Mouse (Mus musculus): ENCODE measurements at regions not wholly inside any gene's neighbourhood (a gene's known extent, or its start where the extent isn't known, plus 50 kb on each side); places are given as distances from the start of the nearest gene placed in this dataset.

GRCm38 (mm10) chr7:68886173-68886572, 137.1 kb upstream of the Arrdc4 start:
- TF ChIP-seq POLR2A (IDR thresholded peaks at IDR 0.05; ENCODE audit: borderline replicate concordance, extremely low read depth, insufficient read depth, insufficient read length): no peak
- Histone ChIP-seq H3K27me3 (ENCODE audit: control insufficient read depth, insufficient read depth, low read length) (no peaks in the 10 kb centered on the region), H3K9me3 (ENCODE audit: control insufficient read depth, low read length) (no peaks in the 10 kb centered on the region), H3K36me3 (ENCODE audit: control insufficient read depth, insufficient read depth, low read length) (no peaks in the 10 kb centered on the region), H3K4me3 (replicated peaks; ENCODE audit: low read length) (no peak overlapping the region), H3K4me1 (ENCODE audit: control insufficient read depth, insufficient read depth, low read length) (no peaks in the 10 kb centered on the region), H3K4me2 (replicated peaks; ENCODE audit: low read depth, low read length, severe bottlenecking) (no peak overlapping the region), H3K27ac (replicated peaks; ENCODE audit: low read depth, low read length) (no peak overlapping the region), H3K9ac (ENCODE audit: low read depth, low read length, severe bottlenecking) (no peak overlapping the region)
- no peak for ATAC-seq (ENCODE audit: low FRiP score, low read depth)
- DNase-seq (ENCODE audit: low spot score): no peak

GRCm38 (mm10) chr7:68873008-68873407, 124.0 kb upstream of the Arrdc4 start:
- no peak for ATAC-seq (ENCODE audit: low FRiP score, low read depth)
- no peak for DNase-seq (ENCODE audit: low spot score)
- 44% methylated on average over 5 of the region's 5 CpGs for WGBS

GRCm38 (mm10) chr7:68864322-68865031, 115.4 kb upstream of the Arrdc4 start:
- Histone ChIP-seq H3K27me3 (ENCODE audit: control insufficient read depth, insufficient read depth, low read length) (no peaks in the 10 kb centered on the region), H3K9me3 (ENCODE audit: control insufficient read depth, low read length) (no peaks in the 10 kb centered on the region), H3K9ac (ENCODE audit: low read depth, low read length, severe bottlenecking) (no peak overlapping the region), H3K4me1 (ENCODE audit: control insufficient read depth, insufficient read depth, low read length) (no peaks in the 10 kb centered on the region), H3K36me3 (ENCODE audit: control insufficient read depth, insufficient read depth, low read length) (no peaks in the 10 kb centered on the region), H3K27ac (replicated peaks; ENCODE audit: low read depth, low read length) (no peak overlapping the region), H3K4me2 (replicated peaks; ENCODE audit: low read depth, low read length, severe bottlenecking) (no peak overlapping the region), H3K4me3 (replicated peaks; ENCODE audit: low read length) (no peak overlapping the region)
- no peak for TF ChIP-seq POLR2A (IDR thresholded peaks at IDR 0.05; ENCODE audit: borderline replicate concordance, extremely low read depth, insufficient read depth, insufficient read length)
- DNase-seq (ENCODE audit: low spot score) (no peak), ATAC-seq (ENCODE audit: low FRiP score, low read depth) (no peak)
- 23% methylated on average over 7 of the region's 7 CpGs for WGBS

More at GRCm38 (mm10) chr7:68873008-68873407, 124.0 kb upstream of the Arrdc4 start:
- no peaks in the 10 kb centered on the region for H3K36me3 ChIP-seq (ENCODE audit: control insufficient read depth, insufficient read depth, low read length)
- no peak overlapping the region for H3K4me3 ChIP-seq (replicated peaks; ENCODE audit: low read length)
- no peak overlapping the region for H3K4me2 ChIP-seq (replicated peaks; ENCODE audit: low read depth, low read length, severe bottlenecking)
- no peak overlapping the region for H3K27ac ChIP-seq (replicated peaks; ENCODE audit: low read depth, low read length)
- H3K9ac ChIP-seq (ENCODE audit: low read depth, low read length, severe bottlenecking): no peak overlapping the region
- H3K4me1 ChIP-seq (ENCODE audit: control insufficient read depth, insufficient read depth, low read length): no peaks in the 10 kb centered on the region
- no peaks in the 10 kb centered on the region for H3K9me3 ChIP-seq (ENCODE audit: control insufficient read depth, low read length)
- no peaks in the 10 kb centered on the region for H3K27me3 ChIP-seq (ENCODE audit: control insufficient read depth, insufficient read depth, low read length)
- no peak for TF ChIP-seq POLR2A (IDR thresholded peaks at IDR 0.05; ENCODE audit: borderline replicate concordance, extremely low read depth, insufficient read depth, insufficient read length)

GRCm38 (mm10) chr7:68858471-68859210, 109.6 kb upstream of the Arrdc4 start:
- no peak for TF ChIP-seq POLR2A (IDR thresholded peaks at IDR 0.05; ENCODE audit: borderline replicate concordance, extremely low read depth, insufficient read depth, insufficient read length)
- 46% methylated on average over 2 of the region's 2 CpGs for WGBS
- Histone ChIP-seq H3K4me3 (replicated peaks; ENCODE audit: low read length) (no peak overlapping the region), H3K9ac (ENCODE audit: low read depth, low read length, severe bottlenecking) (no peak overlapping the region), H3K27me3 (ENCODE audit: control insufficient read depth, insufficient read depth, low read length) (no peaks in the 10 kb centered on the region), H3K27ac (replicated peaks; ENCODE audit: low read depth, low read length) (no peak overlapping the region), H3K4me2 (replicated peaks; ENCODE audit: low read depth, low read length, severe bottlenecking) (no peak overlapping the region), H3K36me3 (ENCODE audit: control insufficient read depth, insufficient read depth, low read length) (no peaks in the 10 kb centered on the region), H3K9me3 (ENCODE audit: control insufficient read depth, low read length) (no peaks in the 10 kb centered on the region), H3K4me1 (ENCODE audit: control insufficient read depth, insufficient read depth, low read length) (peaks cover 8% of the 10 kb centered on the region; the same call in 1 of the 2 replicates)
- ATAC-seq (ENCODE audit: low FRiP score, low read depth) (no peak), DNase-seq (ENCODE audit: low spot score) (peak; percentile 70)

GRCm38 (mm10) chr7:68851981-68852575, 103.0 kb upstream of the Arrdc4 start:
- 56% methylated on average over 3 of the region's 3 CpGs for WGBS
- no peak overlapping the region for H3K9ac ChIP-seq (ENCODE audit: low read depth, low read length, severe bottlenecking)
- H3K36me3 ChIP-seq (ENCODE audit: control insufficient read depth, insufficient read depth, low read length): no peaks in the 10 kb centered on the region
- no peak for DNase-seq (ENCODE audit: low spot score)
- H3K4me2 ChIP-seq (replicated peaks; ENCODE audit: low read depth, low read length, severe bottlenecking): no peak overlapping the region
- H3K9me3 ChIP-seq (ENCODE audit: control insufficient read depth, low read length): no peaks in the 10 kb centered on the region
- H3K27me3 ChIP-seq (ENCODE audit: control insufficient read depth, insufficient read depth, low read length): no peaks in the 10 kb centered on the region
- ATAC-seq (ENCODE audit: low FRiP score, low read depth): no peak
- TF ChIP-seq POLR2A (IDR thresholded peaks at IDR 0.05; ENCODE audit: borderline replicate concordance, extremely low read depth, insufficient read depth, insufficient read length): no peak
- no peak overlapping the region for H3K27ac ChIP-seq (replicated peaks; ENCODE audit: low read depth, low read length)
- no peaks in the 10 kb centered on the region for H3K4me1 ChIP-seq (ENCODE audit: control insufficient read depth, insufficient read depth, low read length)
- no peak overlapping the region for H3K4me3 ChIP-seq (replicated peaks; ENCODE audit: low read length)
